Mouse (Mus musculus): ENCODE data around the gene Atp6v0a2. TPM values are rescaled to one million over a fixed set of nuclear protein-coding genes. Genes with fewer than 3 reads are reported as not detected.

Atp6v0a2 gene
- polyA plus RNA-seq, 1 experiment from 2014 or later = 29.2 TPM

- DNase-seq (ENCODE audit: low spot score) = no peak
- TF ChIP-seq CTCF (IDR thresholded peaks at IDR 0.05; ENCODE audit: low read depth) (no peak), EP300 (optimal IDR thresholded peaks at IDR 0.05) (no peak)
- Histone ChIP-seq H3K4me3 (ENCODE audit: low read depth, low read length) (no peak overlapping the region), H3K4me1 (replicated peaks; ENCODE audit: control insufficient read depth, insufficient read depth) (no peaks in the 10 kb centered on the region), H3K36me3 (ENCODE audit: control insufficient read depth, insufficient read depth, low read length) (no peaks in the 10 kb centered on the region), H3K27me3 (ENCODE audit: control insufficient read depth, insufficient read depth, low read length) (no peaks in the 10 kb centered on the region), H3K4me2 (replicated peaks; ENCODE audit: low read depth) (no peak overlapping the region), H3K9ac (ENCODE audit: low read length) (no peak overlapping the region), H3K9me3 (ENCODE audit: control insufficient read depth, low read length) (no peaks in the 10 kb centered on the region), H3K27ac (replicated peaks) (no peak overlapping the region)
- WGBS = 85% methylated on average over 9 of the region's 9 CpGs
- ATAC-seq (ENCODE audit: low FRiP score, low TSS enrichment) = no peak
Observed at GRCm38 (mm10) chr5:124751656-124752055, 123.3 kb downstream of the Atp6v0a2 start.

GRCm38 (mm10) chr5:124761011-124761410, 132.6 kb downstream of the Atp6v0a2 start:
- Histone ChIP-seq H3K27ac (replicated peaks) (no peak overlapping the region), H3K9ac (ENCODE audit: low read length) (no peak overlapping the region), H3K9me3 (ENCODE audit: control insufficient read depth, low read length) (no peaks in the 10 kb centered on the region), H3K4me1 (replicated peaks; ENCODE audit: control insufficient read depth, insufficient read depth) (no peaks in the 10 kb centered on the region), H3K4me2 (replicated peaks; ENCODE audit: low read depth) (no peak overlapping the region), H3K36me3 (ENCODE audit: control insufficient read depth, insufficient read depth, low read length) (no peaks in the 10 kb centered on the region), H3K27me3 (ENCODE audit: control insufficient read depth, insufficient read depth, low read length) (no peaks in the 10 kb centered on the region), H3K4me3 (ENCODE audit: low read depth, low read length) (no peak overlapping the region)
- 62% methylated on average over 18 of the region's 18 CpGs for WGBS
- ATAC-seq (ENCODE audit: low FRiP score, low TSS enrichment) = no peak
- TF ChIP-seq EP300 (optimal IDR thresholded peaks at IDR 0.05) (no peak), CTCF (IDR thresholded peaks at IDR 0.05; ENCODE audit: low read depth) (peak; percentile 53)
- DNase-seq (ENCODE audit: low spot score) = no peak

GRCm38 (mm10) chr5:124761787-124762186, 133.4 kb downstream of the Atp6v0a2 start:
- no peaks in the 10 kb centered on the region for H3K27me3 ChIP-seq (ENCODE audit: control insufficient read depth, insufficient read depth, low read length)
- no peak overlapping the region for H3K27ac ChIP-seq (replicated peaks)
- WGBS = 96% methylated on average over 1 of the region's 1 CpGs
- ATAC-seq (ENCODE audit: low FRiP score, low TSS enrichment) (no peak), DNase-seq (ENCODE audit: low spot score) (no peak)
- H3K9ac ChIP-seq (ENCODE audit: low read length) = no peak overlapping the region
- no peaks in the 10 kb centered on the region for H3K4me1 ChIP-seq (replicated peaks; ENCODE audit: control insufficient read depth, insufficient read depth)
- no peaks in the 10 kb centered on the region for H3K36me3 ChIP-seq (ENCODE audit: control insufficient read depth, insufficient read depth, low read length)
- no peaks in the 10 kb centered on the region for H3K9me3 ChIP-seq (ENCODE audit: control insufficient read depth, low read length)
- TF ChIP-seq EP300 (optimal IDR thresholded peaks at IDR 0.05) = no peak
- TF ChIP-seq CTCF (IDR thresholded peaks at IDR 0.05; ENCODE audit: low read depth) = peak; percentile 38
- no peak overlapping the region for H3K4me2 ChIP-seq (replicated peaks; ENCODE audit: low read depth)
- H3K4me3 ChIP-seq (ENCODE audit: low read depth, low read length) = no peak overlapping the region

Other genes with a start within 250 kb of the Atp6v0a2 start
- 44.8 and 45.2 TPM in 2 replicates for gene Sbno1, start 202.6 kb upstream of the Atp6v0a2 start, polyA plus RNA-seq (2015; fragmentation: Nextera tagmentation; extraction: Ambion mirVana)
- gene Kmt5a, start 188.6 kb upstream of the Atp6v0a2 start, polyA plus RNA-seq (2015; fragmentation: Nextera tagmentation; extraction: Ambion mirVana) = 64.1 and 90.2 TPM in 2 replicates
- gene Rilpl2, start 150.2 kb upstream of the Atp6v0a2 start, polyA plus RNA-seq (2015; fragmentation: Nextera tagmentation; extraction: Ambion mirVana) = 19.3 and 20.7 TPM in 2 replicates
- gene Snrnp35, start 145.4 kb upstream of the Atp6v0a2 start, polyA plus RNA-seq (2015; fragmentation: Nextera tagmentation; extraction: Ambion mirVana) = 9.1 and 10.8 TPM in 2 replicates
- gene Rilpl1, start 97.2 kb upstream of the Atp6v0a2 start, polyA plus RNA-seq (2015; fragmentation: Nextera tagmentation; extraction: Ambion mirVana) = 9.0 and 9.3 TPM in 2 replicates
- gene Tmed2, start 87.9 kb upstream of the Atp6v0a2 start, polyA plus RNA-seq (2015; fragmentation: Nextera tagmentation; extraction: Ambion mirVana) = 544 and 572 TPM in 2 replicates
- 5.8 and 6.1 TPM in 2 replicates for gene Ddx55, start 75.7 kb upstream of the Atp6v0a2 start, polyA plus RNA-seq (2015; fragmentation: Nextera tagmentation; extraction: Ambion mirVana)
- gene Eif2b1, start 49.4 kb upstream of the Atp6v0a2 start, polyA plus RNA-seq (2015; fragmentation: Nextera tagmentation; extraction: Ambion mirVana) = 58.8 and 61.2 TPM in 2 replicates
- 24.9 and 27.6 TPM in 2 replicates for gene Gtf2h3, start 49.4 kb upstream of the Atp6v0a2 start, polyA plus RNA-seq (2015; fragmentation: Nextera tagmentation; extraction: Ambion mirVana)
- gene Dnah10, start 96.5 kb downstream of the Atp6v0a2 start, polyA plus RNA-seq (2015; fragmentation: Nextera tagmentation; extraction: Ambion mirVana) = 0.04 and 0.10 TPM in 2 replicates
- gene Ccdc92, start 233.8 kb downstream of the Atp6v0a2 start, polyA plus RNA-seq (2015; fragmentation: Nextera tagmentation; extraction: Ambion mirVana) = 3.9 and 4.1 TPM in 2 replicates
- 39.7 and 41.5 TPM in 2 replicates for gene Zfp664, start 234.1 kb downstream of the Atp6v0a2 start, polyA plus RNA-seq (2015; fragmentation: Nextera tagmentation; extraction: Ambion mirVana)